Mouse (Mus musculus) layer of hippocampus, adult 2 months (tissue): ENCODE measurements around the gene Pigyl. TPM values are rescaled to one million over a fixed set of nuclear protein-coding genes. Genes with fewer than 3 reads are reported as not detected.

Experiments used
- DNase-seq, 2 experiments: peaks; one replicate each; pipeline ENCODE4 v3.0.0; 2022; ENCODE audit warnings: low spot score in 2 of 2
- H3K27ac ChIP-seq: fragments of 200-600 bp; 2 replicates; pipeline ENCODE4 v1.8.1; 2022
- H3K4me3 ChIP-seq: fragments of 200-600 bp; 2 replicates; pipeline ENCODE4 v1.8.1; 2022; ENCODE audit warnings: mild to moderate bottlenecking
- CTCF ChIP-seq: fragments of 200-600 bp; conservative IDR thresholded peaks from 2 replicates; pipeline ENCODE4 v1.8.1; 2022; ENCODE audit warnings: antibody characterized with exemption, mild to moderate bottlenecking, moderate library complexity
- long read RNA-seq, 2 experiments: library from polyadenylated mRNA; stranded (forward); transcript quantifications; one replicate each; pipeline ENCODE4 v2.0.0; 2021; ENCODE audit warnings: borderline mapping rate in 2 of 2
- total RNA-seq, 2 experiments: library from RNA; stranded (reverse); gene quantifications; 2 replicates each; pipeline ENCODE4 v1.2.3; 2021

The Pigyl gene
- total RNA-seq, result 10 to 100 TPM; 49.0 to 50.5 TPM
- long read RNA-seq, experiment 1, transcript Pigyl-201 (2 exons, 695 nt), result major isoform, 38 of 43 reads
- long read RNA-seq, experiment 1, partial matches to known transcripts, result 0 of 43 reads
- long read RNA-seq, experiment 1, other reads (novel, unspliced or antisense), result 5 of 43 reads
- long read RNA-seq, experiment 2, transcript Pigyl-201 (2 exons, 695 nt), result major isoform, 54 of 55 reads
- long read RNA-seq, experiment 2, partial matches to known transcripts, result 0 of 55 reads
- long read RNA-seq, experiment 2, other reads (novel, unspliced or antisense), result 1 of 55 reads

DNA sequence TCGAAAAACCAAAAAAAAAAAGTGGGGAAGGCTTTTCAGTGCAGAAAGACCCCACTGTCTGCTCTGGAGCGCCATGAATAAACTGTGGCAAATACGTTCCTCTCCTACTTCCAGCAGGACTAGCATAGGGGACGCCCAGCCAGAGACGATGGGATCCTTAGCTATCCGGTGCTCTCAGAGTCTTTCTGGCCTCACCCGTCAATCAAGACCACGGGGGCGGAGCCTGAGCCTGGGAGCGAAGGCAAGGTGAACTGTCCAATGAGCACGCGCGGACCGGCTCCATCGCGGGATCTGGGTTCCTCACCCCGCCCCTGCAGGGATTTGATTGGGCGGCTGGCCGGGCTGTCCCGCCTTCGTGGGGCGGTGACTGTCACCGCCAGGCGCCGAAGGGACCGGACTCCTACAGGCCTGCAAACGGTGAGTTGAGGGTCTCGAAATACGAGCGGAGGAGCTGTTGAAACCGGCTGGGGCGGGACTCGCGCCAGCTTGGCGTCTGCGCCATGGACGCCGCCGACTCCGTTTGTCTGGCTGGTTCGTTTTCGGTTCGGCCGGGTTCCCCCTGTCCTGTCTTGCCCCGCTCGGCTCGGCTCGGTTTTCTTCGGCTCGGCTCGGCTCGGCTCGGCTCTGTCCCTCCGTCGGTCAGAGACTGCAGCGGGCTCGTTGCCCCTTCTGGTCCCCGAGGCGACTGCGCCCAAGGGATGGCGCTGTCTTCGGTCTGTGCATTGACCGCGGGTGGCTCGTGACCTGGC is at the start of gene Pigyl:
Gene Pigyl, plus strand, starts transcription at position 350 of the 749 bp plus-strand sequence.
- peak; percentile 98 to 99 for DNase-seq
- Histone ChIP-seq H3K4me3 (peak within 1 kb of the TSS; percentile 75), H3K27ac (peak within 1 kb of the TSS; percentile 98)
- peak; percentile 43 for TF ChIP-seq CTCF

DNA sequence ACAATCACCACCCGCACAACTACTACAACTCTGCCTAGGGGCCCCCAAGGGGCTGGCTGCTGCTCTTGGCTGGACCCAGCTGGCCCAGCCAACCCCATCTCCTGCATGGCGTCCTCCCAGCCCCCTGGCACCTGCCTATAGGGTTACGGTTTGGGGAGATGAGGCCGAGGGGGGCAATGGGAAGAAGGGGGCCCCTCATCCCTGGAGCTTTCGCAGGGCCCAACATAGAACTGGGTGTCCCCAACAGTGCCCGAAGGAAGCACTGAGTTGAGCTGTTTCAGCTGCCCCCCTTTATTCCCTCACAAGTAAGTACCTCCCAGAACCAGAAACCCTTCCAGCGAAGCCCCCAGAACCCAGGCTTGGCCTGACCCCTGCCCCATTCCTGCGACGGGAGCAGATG is 48.5 kb upstream of the Pigyl start:
- no peak overlapping the region for H3K4me3 ChIP-seq
- DNase-seq, result no peak
- TF ChIP-seq CTCF, result no peak
- H3K27ac ChIP-seq, result no peak overlapping the region

DNA sequence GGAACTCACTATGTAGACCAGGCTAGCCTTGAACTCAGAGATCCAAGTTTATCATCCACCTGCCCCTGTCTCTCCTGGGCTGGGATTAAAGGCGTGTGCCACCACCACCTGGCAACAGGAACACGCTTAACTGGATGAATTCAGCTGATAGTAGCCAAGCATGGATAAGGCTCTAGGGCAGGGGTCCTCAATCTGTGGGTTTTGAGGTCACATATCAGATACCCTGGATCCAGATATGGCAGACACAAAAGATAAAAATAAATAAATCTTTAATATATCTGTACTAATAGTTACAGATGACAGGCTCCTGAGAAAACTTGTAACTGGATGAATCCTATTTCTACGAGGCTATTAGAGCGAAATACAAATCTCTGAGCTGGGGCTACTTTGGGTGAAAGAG is 41.0 kb upstream of the Pigyl start:
- no peak overlapping the region for H3K27ac ChIP-seq
- DNase-seq, result no peak
- TF ChIP-seq CTCF, result no peak
- H3K4me3 ChIP-seq, result peak overlapping the region; percentile 76

DNA sequence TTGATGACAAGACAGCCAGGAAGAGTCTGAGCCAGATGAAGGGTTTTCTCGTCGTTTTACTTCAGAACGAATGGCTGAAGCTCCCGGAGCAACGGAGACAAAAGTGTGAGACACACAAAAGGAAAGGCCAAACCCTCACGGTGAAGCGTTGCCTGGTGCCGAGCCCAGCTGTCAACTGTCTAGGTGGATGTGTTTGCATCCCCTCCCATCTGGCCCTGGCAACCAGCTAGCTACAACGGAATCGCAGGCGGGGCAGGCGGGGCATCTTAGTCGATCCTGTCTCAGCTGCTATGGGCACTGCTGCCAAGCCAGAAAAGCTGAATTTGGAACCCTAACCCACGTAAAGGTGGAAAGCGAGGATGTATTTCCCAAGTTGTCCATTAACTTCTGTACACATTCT is 40.6 kb upstream of the Pigyl start:
- no peak for TF ChIP-seq CTCF
- H3K4me3 ChIP-seq, result peak overlapping the region; percentile 76
- no peak for DNase-seq
- no peak overlapping the region for H3K27ac ChIP-seq

DNA sequence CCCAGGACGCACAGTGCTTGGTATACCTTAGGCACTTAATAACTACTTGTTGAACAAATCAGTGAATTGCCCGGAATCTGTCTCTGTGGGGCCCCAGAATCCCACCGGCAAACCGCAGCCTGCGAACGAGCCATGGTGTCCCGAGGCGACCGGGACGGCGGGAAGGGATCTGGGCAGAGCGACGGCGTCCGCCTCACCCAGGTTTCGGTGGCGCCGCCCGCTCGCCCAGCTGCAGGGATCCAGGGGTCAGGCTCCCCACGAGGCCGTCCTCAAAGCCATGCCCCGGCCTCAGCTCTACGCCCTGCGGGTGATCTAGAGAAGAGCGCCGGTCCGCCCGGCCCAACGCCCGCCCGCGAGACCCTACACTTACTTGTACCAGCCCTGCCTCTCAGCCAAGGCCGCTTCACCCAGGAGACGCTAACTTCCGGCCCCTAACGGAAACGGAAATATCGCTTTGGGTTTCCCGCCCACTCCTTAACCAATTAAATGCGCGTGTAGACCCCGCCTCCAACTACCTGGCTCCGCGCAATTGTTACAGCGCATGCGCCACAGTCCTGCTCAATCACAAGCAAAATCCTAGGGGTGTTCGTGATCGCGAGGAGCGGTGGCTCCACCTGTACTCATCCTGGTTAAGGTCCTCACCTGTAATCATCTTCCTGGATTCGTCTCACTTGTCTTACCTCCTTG is 39.8 kb upstream of the Pigyl start, which contains the start of gene Elof1:
Gene Elof1, minus strand, starts transcription at position 433 of the 687 bp plus-strand sequence.
- peak; percentile 41 for TF ChIP-seq CTCF
- peak; percentile 91 to 96 for DNase-seq
- Histone ChIP-seq H3K4me3 (peak within 1 kb of the TSS; percentile 76), H3K27ac (peak within 1 kb of the TSS; percentile 96)

DNA sequence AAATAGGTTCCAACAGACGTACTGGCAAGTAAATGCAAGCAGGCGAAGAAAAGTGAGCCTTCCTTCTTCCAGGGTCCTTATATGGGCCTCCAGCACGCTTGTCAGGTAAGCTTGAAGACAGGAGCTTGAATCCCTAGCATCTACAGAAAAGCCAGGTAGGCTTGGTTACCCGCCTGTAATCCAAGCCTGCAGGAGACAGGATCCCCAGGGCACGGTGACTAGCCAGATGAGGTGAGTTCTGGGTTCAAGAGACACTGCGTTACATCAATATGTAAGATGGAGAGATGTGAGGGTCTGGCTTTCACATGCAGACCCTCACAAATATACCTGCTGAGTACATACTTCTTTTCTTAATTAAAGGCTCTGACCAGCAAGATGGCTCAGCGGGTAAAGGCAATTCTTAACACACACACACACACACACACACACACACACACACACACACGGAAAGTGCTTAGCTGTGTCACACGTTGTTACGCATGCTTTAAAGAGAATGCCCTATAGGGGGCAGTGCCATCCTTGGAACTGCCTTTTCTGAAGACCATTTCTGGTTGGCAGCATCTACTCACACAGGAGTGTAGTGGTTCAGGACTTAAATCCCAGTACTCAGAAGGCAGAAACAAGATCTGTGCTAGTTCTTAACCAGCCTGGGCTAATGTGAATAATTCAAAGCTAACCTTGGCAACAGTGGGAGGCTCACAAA is 38.7 kb upstream of the Pigyl start:
- DNase-seq, result peak; percentile 42 to 55
- peak; percentile 68 for TF ChIP-seq CTCF
- Histone ChIP-seq H3K27ac (peak overlapping the region; percentile 96), H3K4me3 (peak overlapping the region; percentile 76)

DNA sequence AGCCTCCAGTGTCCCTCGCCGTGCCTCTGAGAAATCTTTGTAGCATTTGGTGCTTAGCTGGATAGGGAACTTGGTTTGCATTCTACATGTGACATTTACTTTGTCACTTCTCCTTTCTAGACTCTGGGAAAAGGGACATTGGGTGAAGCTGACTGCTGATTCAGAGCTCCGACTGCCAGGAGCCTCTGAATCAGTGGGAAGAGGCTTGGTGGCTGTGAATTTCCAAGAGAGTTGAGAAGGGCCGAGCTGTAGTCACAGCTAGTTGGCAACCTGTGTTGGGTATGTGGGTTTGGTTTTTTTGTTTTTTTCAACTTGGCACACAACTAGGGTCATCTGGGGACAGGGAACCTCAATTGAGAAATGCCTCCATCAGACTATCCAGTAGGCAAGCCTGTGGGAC is 37.1 kb upstream of the Pigyl start:
- Histone ChIP-seq H3K4me3 (no peak overlapping the region), H3K27ac (peak overlapping the region; percentile 55; the same call in 1 of the 2 replicates)
- TF ChIP-seq CTCF, result no peak
- peak in 1 of 2 experiments; percentile 29 for DNase-seq

DNA sequence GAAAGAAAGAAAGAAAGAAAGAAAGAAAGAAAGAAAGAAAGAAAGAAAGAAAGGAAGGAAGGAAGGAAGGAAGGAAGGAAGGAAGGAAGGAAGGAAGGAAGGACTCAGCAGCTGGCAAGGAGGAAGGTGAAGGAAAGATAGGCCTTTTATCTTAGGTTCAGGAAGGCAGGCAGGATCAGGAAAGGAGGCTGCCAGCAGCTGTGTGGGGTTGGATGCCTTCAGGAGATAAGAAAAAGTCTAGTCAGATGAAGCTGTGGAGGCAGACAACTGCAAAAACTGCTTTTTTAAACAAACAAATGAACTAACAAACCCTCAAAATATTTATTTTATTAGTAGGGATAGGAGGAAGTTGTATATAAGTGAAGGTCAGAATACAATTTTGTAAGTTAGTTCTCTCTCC is 35.1 kb upstream of the Pigyl start:
- no peak overlapping the region for H3K27ac ChIP-seq
- DNase-seq, result no peak
- no peak overlapping the region for H3K4me3 ChIP-seq
- no peak for TF ChIP-seq CTCF

DNA sequence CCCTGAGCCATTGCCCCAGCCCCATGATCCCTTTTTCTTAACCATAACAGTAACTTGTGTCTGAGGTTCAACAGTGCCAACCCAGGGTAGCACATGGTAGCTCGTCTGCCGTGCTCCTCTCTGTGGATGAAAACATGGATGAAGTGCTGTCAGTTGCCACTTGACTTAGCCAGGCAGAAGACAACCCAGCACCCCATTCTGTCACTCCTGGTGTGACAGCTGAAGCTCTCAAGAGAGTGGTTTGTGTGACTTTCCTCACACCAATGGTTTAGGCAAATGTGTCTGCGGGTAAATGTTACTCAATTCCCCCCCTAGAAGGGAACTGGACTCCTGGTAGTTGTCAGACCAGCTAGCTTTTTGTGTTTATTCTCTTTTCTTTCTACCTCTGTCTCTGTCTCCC is 34.6 kb upstream of the Pigyl start:
- DNase-seq, result no peak
- no peak overlapping the region for H3K27ac ChIP-seq
- no peak for TF ChIP-seq CTCF
- no peak overlapping the region for H3K4me3 ChIP-seq

DNA sequence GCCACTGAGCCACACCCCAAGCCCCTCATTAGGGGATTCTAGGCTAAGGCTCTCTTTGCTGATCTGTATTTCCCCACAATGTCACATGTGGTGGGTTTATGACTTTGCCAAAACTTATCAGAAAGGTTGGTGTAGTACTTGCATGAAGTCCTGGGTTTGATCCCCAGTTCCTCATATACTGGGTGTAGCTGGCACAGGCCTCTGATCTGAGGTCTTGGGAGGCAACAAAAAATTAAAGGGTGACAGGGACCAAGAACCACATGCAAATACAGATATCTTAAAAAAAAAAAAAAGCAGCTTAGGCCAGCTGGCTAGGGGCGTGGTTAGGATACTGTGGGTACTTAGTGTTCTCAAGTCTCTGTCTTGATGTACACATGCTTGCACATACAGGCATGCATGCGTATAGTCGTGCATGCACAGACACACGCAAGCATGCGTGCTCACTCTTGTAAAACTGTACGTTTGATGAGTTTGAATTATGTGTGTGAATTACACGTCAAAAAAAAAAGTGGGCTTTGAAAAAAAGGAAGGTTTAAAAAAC is 33.5 kb upstream of the Pigyl start:
- DNase-seq, result no peak
- Histone ChIP-seq H3K4me3 (no peak overlapping the region), H3K27ac (no peak overlapping the region)
- TF ChIP-seq CTCF, result no peak

DNA sequence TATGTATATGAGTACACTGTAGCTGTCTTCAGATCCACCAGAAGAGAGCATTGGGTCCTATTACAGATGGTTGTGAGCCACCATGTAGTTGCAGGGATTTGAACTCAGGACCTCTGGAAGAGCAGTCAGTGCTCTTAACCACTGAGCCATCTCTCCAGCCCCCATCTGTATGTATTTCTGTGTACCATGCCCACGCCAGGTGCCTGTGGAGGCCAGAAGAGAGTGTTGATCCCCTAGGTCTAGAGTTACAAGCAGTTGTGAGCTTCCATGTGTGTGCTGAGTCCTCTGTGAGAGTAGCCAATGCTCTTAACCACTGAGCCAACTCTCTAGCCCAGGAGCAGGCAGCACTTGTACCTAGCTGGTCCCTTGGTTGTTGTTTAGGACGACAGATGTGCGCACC is 32.5 kb upstream of the Pigyl start:
- no peak for TF ChIP-seq CTCF
- no peak overlapping the region for H3K27ac ChIP-seq
- no peak for DNase-seq
- no peak overlapping the region for H3K4me3 ChIP-seq

DNA sequence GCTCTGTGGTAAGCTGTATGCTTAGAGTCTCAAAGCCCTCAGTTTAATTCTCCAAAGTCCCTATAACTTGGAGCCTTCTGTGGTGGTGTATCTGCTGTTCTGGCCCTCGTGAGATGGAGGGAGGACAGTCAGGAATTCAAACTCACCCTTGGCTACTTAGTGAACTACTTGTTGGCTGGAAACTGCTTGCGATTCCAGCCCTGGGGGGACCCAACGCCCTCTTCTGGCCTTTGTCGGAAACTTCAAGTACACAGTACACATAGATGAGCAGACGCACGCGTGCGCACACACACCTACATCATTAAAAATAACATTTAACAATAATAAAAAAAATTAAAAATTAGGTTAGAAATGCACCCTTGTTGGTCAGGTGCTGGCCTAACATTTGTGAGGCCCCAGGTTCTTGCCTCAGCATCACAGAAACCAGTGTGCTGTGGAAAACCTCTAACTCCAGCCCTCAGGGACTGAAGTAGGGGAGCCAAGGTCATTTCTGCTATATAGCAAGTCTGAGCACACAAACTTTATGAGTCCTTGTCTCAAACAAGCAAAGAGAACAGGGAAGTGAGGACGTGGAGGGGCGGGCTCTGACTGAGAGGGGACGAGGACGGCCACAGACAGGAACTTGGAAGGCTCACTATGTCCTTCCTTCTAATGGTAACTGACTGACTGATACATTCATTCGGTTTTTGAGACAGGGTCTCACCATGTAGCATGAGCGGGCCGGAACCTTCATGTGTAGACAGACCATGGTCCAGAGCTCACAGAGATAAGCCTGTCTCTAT is 31.2 kb upstream of the Pigyl start:
- Histone ChIP-seq H3K27ac (no peak overlapping the region), H3K4me3 (no peak overlapping the region)
- no peak for DNase-seq
- no peak for TF ChIP-seq CTCF
